10 mouse cellular contexts compared by ENCODE assay signal in genomic region chr3:101560841-101561522, GRCm38 (mm10). TPM values are rescaled to one million over a fixed set of nuclear protein-coding genes. Genes with fewer than 3 reads are reported as not detected.
DNase-seq lines count a peak whose midpoint lies in the region; ATAC-seq and TF ChIP-seq lines count a peak whose summit lies in the region.
"Had no signal": no experiment of that assay in that cellular context is flagged by ENCODE, and none has a peak within 500 bp of the region (broad histone marks: within the 10 kb centered on the region; RNA-seq: fewer than 3 reads in every experiment).

No protein-coding gene starts in this region.

- H3K27ac ChIP-seq in lung, embryonic 15.5 days, result peak overlapping the region; percentile 47
- H3K27ac ChIP-seq in forebrain, embryonic 10.5 days, result peak overlapping the region; percentile 80
- H3K27ac ChIP-seq in limb, embryonic 14.5 days (replicated peaks; ENCODE audit: low read depth, low read length), result 0 out of 2 replicates have a peak overlapping the region, but pooled peaks have one; percentile 38
- peak overlapping the region; percentile 67 for H3K27ac ChIP-seq in stomach, embryonic 16.5 days (ENCODE audit: low read length)

- WGBS in lung, embryonic 15.5 days, result 63% methylated on average over 9 of the region's 9 CpGs
- WGBS in forebrain, embryonic 10.5 days, result 49% methylated on average over 9 of the region's 9 CpGs
- WGBS in limb, embryonic 14.5 days, result 80% methylated on average over 9 of the region's 9 CpGs
- 66% methylated on average over 9 of the region's 9 CpGs for WGBS in stomach, embryonic 16.5 days

- no peak for ATAC-seq in lung, embryonic 15.5 days (ENCODE audit: borderline replicate concordance, extremely low read depth, low FRiP score, low TSS enrichment)
- ATAC-seq in limb, embryonic 14.5 days (ENCODE audit: low FRiP score, low read depth), result no peak
- no peak for ATAC-seq in stomach, embryonic 16.5 days (ENCODE audit: insufficient read depth, low FRiP score)

- H3K27me3 ChIP-seq in lung, embryonic 15.5 days, result no peaks in the 10 kb centered on the region
- H3K27me3 ChIP-seq in forebrain, embryonic 10.5 days (ENCODE audit: poor library complexity, severe bottlenecking), result peaks cover 6% of the 10 kb centered on the region
- no peaks in the 10 kb centered on the region for H3K27me3 ChIP-seq in limb, embryonic 14.5 days (ENCODE audit: control insufficient read depth, insufficient read depth, low read length)
- H3K27me3 ChIP-seq in stomach, embryonic 16.5 days (ENCODE audit: control insufficient read depth, insufficient read depth, low read length), result no peaks in the 10 kb centered on the region

- H3K4me2 ChIP-seq in lung, embryonic 15.5 days, result no peak overlapping the region
- H3K4me2 ChIP-seq in limb, embryonic 14.5 days (replicated peaks; ENCODE audit: low read depth, low read length, severe bottlenecking), result no peak overlapping the region
- H3K4me2 ChIP-seq in stomach, embryonic 16.5 days (ENCODE audit: low read depth, low read length), result no peak overlapping the region

- H3K36me3 ChIP-seq in lung, embryonic 15.5 days, result no peaks in the 10 kb centered on the region
- H3K36me3 ChIP-seq in forebrain, embryonic 10.5 days (replicated peaks), result no peaks in the 10 kb centered on the region
- H3K36me3 ChIP-seq in limb, embryonic 14.5 days (ENCODE audit: control insufficient read depth, insufficient read depth, low read length), result no peaks in the 10 kb centered on the region
- no peaks in the 10 kb centered on the region for H3K36me3 ChIP-seq in stomach, embryonic 16.5 days (ENCODE audit: control insufficient read depth, insufficient read depth, low read length)
- H3K36me3 ChIP-seq: G1E had no signal

- no peak overlapping the region for H3K9ac ChIP-seq in lung, embryonic 15.5 days
- H3K9ac ChIP-seq in limb, embryonic 14.5 days (ENCODE audit: low read depth, low read length, severe bottlenecking), result no peak overlapping the region
- no peak overlapping the region for H3K9ac ChIP-seq in stomach, embryonic 16.5 days (ENCODE audit: low read length)

- TF ChIP-seq POLR2A in limb, embryonic 14.5 days (IDR thresholded peaks at IDR 0.05; ENCODE audit: borderline replicate concordance, extremely low read depth, insufficient read depth, insufficient read length), result no peak

- peaks cover 30% of the 10 kb centered on the region for H3K4me1 ChIP-seq in lung, embryonic 15.5 days
- H3K4me1 ChIP-seq in forebrain, embryonic 10.5 days, result peaks cover 34% of the 10 kb centered on the region
- H3K4me1 ChIP-seq in limb, embryonic 14.5 days (ENCODE audit: control insufficient read depth, insufficient read depth, low read length), result peaks cover 5% of the 10 kb centered on the region; the same call in 1 of the 2 replicates
- H3K4me1 ChIP-seq in stomach, embryonic 16.5 days (ENCODE audit: control insufficient read depth, insufficient read depth, low read length), result peaks cover 8% of the 10 kb centered on the region; the same call in 1 of the 2 replicates

- no peak overlapping the region for H3K4me3 ChIP-seq in lung, embryonic 15.5 days
- H3K4me3 ChIP-seq in forebrain, embryonic 10.5 days, result no peak overlapping the region
- H3K4me3 ChIP-seq in limb, embryonic 14.5 days (replicated peaks; ENCODE audit: low read length), result no peak overlapping the region
- H3K4me3 ChIP-seq in stomach, embryonic 16.5 days (replicated peaks; ENCODE audit: low read length), result no peak overlapping the region

- H3K9me3 ChIP-seq in lung, embryonic 15.5 days, result no peaks in the 10 kb centered on the region
- no peaks in the 10 kb centered on the region for H3K9me3 ChIP-seq in forebrain, embryonic 10.5 days
- H3K9me3 ChIP-seq in limb, embryonic 14.5 days (ENCODE audit: control insufficient read depth, low read length), result no peaks in the 10 kb centered on the region
- no peaks in the 10 kb centered on the region for H3K9me3 ChIP-seq in stomach, embryonic 16.5 days (replicated peaks; ENCODE audit: control insufficient read depth, low read length)
- H3K9me3 ChIP-seq: G1E had no signal

- no peak for DNase-seq in lung, postnatal 4 days
- DNase-seq in forebrain, embryonic 10.5 days (ENCODE audit: extremely low spot score, low spot score), result no peak
- DNase-seq in limb, embryonic 14.5 days (ENCODE audit: low spot score), result no peak
- no peak for DNase-seq in left cerebral cortex, adult 9 months (ENCODE audit: low spot score in 2 of 2)
- no peak for DNase-seq in left cerebral cortex, adult 18-20 months (ENCODE audit: low spot score in 2 of 2)
- DNase-seq: heart, postnatal 36 days; layer of hippocampus, postnatal 36 days had no signal

RNA-seq across cellular contexts. Expression of gene Atp1a1, which starts 43.5 kb away (rescaled TPM):
- polyA plus RNA-seq in lung, embryonic 15.5 days (2015; fragmentation: Nextera tagmentation; extraction: Ambion mirVana), result 99.7 and 117 TPM in 2 replicates
- 42.8 and 48.2 TPM in 2 replicates for polyA plus RNA-seq in forebrain, embryonic 10.5 days (2016; fragmentation: Nextera tagmentation; extraction: Ambion mirVana)
- polyA plus RNA-seq in limb, embryonic 14.5 days (2012; rRNA removed), result 157 and 167 TPM in 2 replicates
- polyA plus RNA-seq in limb, embryonic 14.5 days (2014; fragmentation: Nextera tagmentation; extraction: Ambion mirVana), result 128 and 129 TPM in 2 replicates
- 149 and 158 TPM in 2 replicates for polyA plus RNA-seq in stomach, embryonic 16.5 days (2015; fragmentation: Nextera tagmentation; extraction: Ambion mirVana)
- 1,000 to 10,000 TPM; 1,009 to 1,025 TPM for total RNA-seq in left cerebral cortex, adult 18-20 months (2021)
